Mouse (Mus musculus): ENCODE data around the gene Prpsap2. TPM values are rescaled to one million over a fixed set of nuclear protein-coding genes. Genes with fewer than 3 reads are reported as not detected.

Gene Prpsap2
- total RNA-seq, 2 experiments from 2014 or later: 4.4 to 4.5 TPM

DNA sequence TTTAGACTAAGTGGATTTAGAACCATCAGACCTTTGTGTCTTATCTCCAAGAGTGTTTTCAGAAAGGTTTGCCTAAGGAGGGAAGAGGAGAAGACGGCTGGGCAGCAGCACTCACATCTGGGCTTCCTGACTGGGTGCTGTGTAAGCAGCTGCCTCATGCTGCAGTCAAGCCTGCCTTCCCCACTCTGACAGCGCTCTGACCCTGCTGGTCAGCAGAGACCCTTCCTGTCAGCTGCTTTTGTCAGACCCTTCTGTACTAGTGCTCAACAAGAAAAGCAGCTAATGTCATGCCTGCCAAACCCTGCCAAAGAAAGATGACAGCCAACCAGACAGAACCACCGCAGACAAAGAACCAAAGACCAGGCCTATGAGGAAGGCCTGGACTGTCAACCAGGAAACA lies 18.1 kb downstream of the Prpsap2 start:
- intact Hi-C loops (cut with DNase I): no loop called here
- Histone ChIP-seq H3K27ac (no peak overlapping the region), H3K4me3 (no peak overlapping the region)
- DNase-seq: no peak
- no peak for TF ChIP-seq CTCF (IDR thresholded peaks at IDR 0.05)

GRCm38 (mm10) chr11:61740500-61740899 lies 21.4 kb downstream of the Prpsap2 start:
- no peak for DNase-seq
- TF ChIP-seq CTCF (IDR thresholded peaks at IDR 0.05): peak; percentile 9; the same call in 1 of the 2 replicates
- H3K27ac ChIP-seq: no peak overlapping the region
- intact Hi-C loops (cut with DNase I): no loop called here
- H3K4me3 ChIP-seq: no peak overlapping the region

- intact Hi-C loops (cut with DNase I): no loop called here
- Histone ChIP-seq H3K4me3 (no peak overlapping the region), H3K27ac (no peak overlapping the region)
- DNase-seq: no peak
- no peak for TF ChIP-seq CTCF (IDR thresholded peaks at IDR 0.05)
These were observed 24.6 kb downstream of the Prpsap2 start for GRCm38 (mm10) chr11:61737290-61737689.

- no peak overlapping the region for H3K27ac ChIP-seq
- no peak for TF ChIP-seq CTCF (IDR thresholded peaks at IDR 0.05)
- no peak overlapping the region for H3K4me3 ChIP-seq
- intact Hi-C loops (cut with DNase I): no loop called here
- no peak for DNase-seq
These were observed 29.2 kb downstream of the Prpsap2 start for GRCm38 (mm10) chr11:61732672-61733071.

GRCm38 (mm10) chr11:61728037-61728436 lies 33.9 kb downstream of the Prpsap2 start:
- no peak for DNase-seq
- no peak for TF ChIP-seq CTCF (IDR thresholded peaks at IDR 0.05)
- H3K27ac ChIP-seq: peak overlapping the region; percentile 60
- no peak overlapping the region for H3K4me3 ChIP-seq
- intact Hi-C loops (cut with DNase I): no loop called here

- intact Hi-C loops (cut with DNase I): no loop called here
- TF ChIP-seq CTCF (IDR thresholded peaks at IDR 0.05): no peak
These were observed 39.8 kb downstream of the Prpsap2 start for GRCm38 (mm10) chr11:61722077-61722476.

DNA sequence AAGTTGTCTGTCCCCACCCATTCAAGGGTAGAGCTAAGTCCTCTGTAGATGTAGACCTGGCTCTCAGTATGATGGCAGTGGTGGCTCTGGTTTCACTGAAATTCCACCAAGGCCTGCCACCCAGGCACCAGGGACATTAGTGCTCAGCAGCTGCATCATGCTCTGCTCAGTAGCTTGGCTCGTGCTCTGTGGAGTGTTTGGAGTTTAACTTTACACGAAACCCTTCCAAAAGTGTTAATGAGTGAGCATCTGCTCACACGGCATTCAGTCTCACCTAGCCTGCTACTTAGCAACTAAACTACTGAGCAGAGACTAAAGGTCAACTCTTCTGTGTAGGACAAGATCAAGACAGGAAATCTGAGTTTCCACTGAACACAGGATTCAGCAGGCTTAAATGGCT lies 41.3 kb downstream of the Prpsap2 start, which contains the start of gene Slc5a10:
Slc5a10 (minus strand) TSS at position 191 of the 400 bp plus-strand sequence.
- intact Hi-C loops (cut with DNase I): no loop called here
- no peak for DNase-seq
- TF ChIP-seq CTCF (IDR thresholded peaks at IDR 0.05): no peak
- Histone ChIP-seq H3K27ac (0 out of 2 replicates have a peak within 1 kb of the TSS, but pooled peaks have one; percentile 24), H3K4me3 (no peak within 1 kb of the TSS)

More at GRCm38 (mm10) chr11:61722077-61722476, 39.8 kb downstream of the Prpsap2 start:
- Histone ChIP-seq H3K4me3 (no peak overlapping the region), H3K27ac (no peak overlapping the region)
- DNase-seq: no peak

DNA sequence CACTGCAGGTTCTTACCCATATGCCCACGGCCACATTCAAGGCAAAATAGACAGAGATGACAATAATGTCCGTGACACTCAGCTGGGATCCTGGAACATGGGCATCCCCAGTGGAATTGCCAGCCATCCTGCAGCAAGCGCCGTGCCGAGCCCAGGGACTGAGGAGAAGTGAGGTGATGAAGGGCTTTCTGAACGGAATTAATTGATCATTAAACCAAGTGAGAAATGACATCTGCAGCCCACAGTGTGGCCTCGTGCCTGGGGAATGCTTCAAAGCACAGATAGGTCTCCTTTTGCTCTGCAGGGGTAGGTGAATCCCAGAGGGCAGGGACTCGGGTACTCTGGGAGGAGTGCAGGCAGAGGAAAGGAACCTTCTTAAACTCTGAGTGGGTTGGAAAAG lies 42.1 kb downstream of the Prpsap2 start:
- TF ChIP-seq CTCF (IDR thresholded peaks at IDR 0.05): no peak
- 0 out of 2 replicates have a peak overlapping the region, but pooled peaks have one; percentile 24 for H3K27ac ChIP-seq
- H3K4me3 ChIP-seq: no peak overlapping the region
- intact Hi-C loops (cut with DNase I): no loop called here
- no peak for DNase-seq

DNA sequence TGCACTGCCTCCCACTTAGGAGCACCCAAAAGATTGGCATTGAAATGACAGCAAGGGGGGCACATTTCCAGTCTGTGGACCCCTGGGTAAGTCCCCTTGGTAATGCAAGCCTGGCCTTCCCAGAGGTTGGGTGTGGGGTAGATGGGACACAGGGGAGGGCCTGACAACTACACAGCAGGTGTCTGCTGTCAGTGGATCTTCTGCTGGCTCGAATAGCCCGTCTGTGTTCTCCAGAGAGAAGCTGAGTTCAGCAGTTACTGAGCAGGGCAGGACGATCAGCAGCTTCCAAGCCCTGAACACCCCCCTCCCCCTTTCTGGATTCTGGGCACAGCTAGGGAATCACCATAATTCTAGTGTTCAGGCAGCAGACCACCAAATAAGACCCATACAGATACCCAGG lies 42.5 kb downstream of the Prpsap2 start:
- intact Hi-C loops (cut with DNase I): no loop called here
- Histone ChIP-seq H3K27ac (0 out of 2 replicates have a peak overlapping the region, but pooled peaks have one; percentile 24), H3K4me3 (no peak overlapping the region)
- TF ChIP-seq CTCF (IDR thresholded peaks at IDR 0.05): no peak
- peak; percentile 59 for DNase-seq

GRCm38 (mm10) chr11:61717990-61718389 lies 43.9 kb downstream of the Prpsap2 start:
- no peak overlapping the region for H3K27ac ChIP-seq
- no peak for DNase-seq
- TF ChIP-seq CTCF (IDR thresholded peaks at IDR 0.05): no peak
- H3K4me3 ChIP-seq: no peak overlapping the region
- intact Hi-C loops (cut with DNase I): no loop called here

- intact Hi-C loops (cut with DNase I): no loop called here
- no peak overlapping the region for H3K4me3 ChIP-seq
- TF ChIP-seq CTCF (IDR thresholded peaks at IDR 0.05): no peak
- DNase-seq: no peak
- H3K27ac ChIP-seq: no peak overlapping the region
These were observed 46.8 kb downstream of the Prpsap2 start for GRCm38 (mm10) chr11:61715130-61715529.

GRCm38 (mm10) chr11:61714346-61715117 lies 47.4 kb downstream of the Prpsap2 start:
- peak; percentile 70 for DNase-seq
- intact Hi-C loops (cut with DNase I): loop anchor here (1.0 to 5.0 kb wide), 5 partner anchors 48 to 612 kb away; no protein-coding TSS in a partner anchor
- peak; percentile 95; the same call in 1 of the 2 replicates for TF ChIP-seq CTCF (IDR thresholded peaks at IDR 0.05)
- no peak overlapping the region for H3K27ac ChIP-seq
- no peak overlapping the region for H3K4me3 ChIP-seq

DNA sequence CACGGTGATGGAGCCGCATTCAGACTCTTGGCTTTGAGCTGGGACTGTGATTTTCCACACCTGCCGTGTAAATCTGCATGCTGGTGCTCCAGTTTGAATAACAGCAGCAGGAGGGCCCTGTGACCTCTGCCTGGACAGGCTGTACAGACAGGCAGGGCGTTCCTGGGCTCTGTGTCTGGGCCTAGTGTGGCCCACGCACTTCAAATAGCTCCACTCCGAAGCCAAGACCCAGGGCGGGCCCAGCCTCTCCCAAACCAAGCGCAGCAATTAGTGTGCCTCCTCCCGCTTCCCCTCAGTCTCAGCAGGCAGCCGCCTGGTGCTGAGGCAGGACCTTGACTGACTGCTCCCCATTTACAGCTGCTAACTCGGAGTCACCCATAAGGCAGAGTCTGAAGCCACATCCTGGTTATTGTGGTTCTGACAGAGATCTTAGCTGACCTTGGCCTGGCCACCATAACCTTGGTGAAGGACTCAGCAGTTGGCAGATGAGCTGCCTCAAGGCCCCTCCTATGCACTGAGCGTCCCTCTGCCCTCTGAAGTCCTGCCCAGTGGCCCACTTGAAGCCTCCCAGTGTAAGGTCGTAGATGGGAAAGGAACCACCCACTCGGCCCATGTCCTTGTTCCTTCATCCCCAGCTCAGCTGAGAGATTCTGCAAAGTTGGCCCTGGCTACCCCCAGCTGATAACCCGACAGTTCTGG lies 48.6 kb downstream of the Prpsap2 start:
- peak; percentile 58 for DNase-seq
- intact Hi-C loops (cut with DNase I): loop anchor here (5.0 kb wide), 4 partner anchors 91 to 611 kb away; no protein-coding TSS in a partner anchor
- no peak overlapping the region for H3K4me3 ChIP-seq
- TF ChIP-seq CTCF (IDR thresholded peaks at IDR 0.05): no peak
- peak overlapping the region; percentile 31 for H3K27ac ChIP-seq

Data from gastrocnemius, adult 2 months (tissue).